12 mouse cellular contexts compared by ENCODE assay signal in the genomic region with DNA sequence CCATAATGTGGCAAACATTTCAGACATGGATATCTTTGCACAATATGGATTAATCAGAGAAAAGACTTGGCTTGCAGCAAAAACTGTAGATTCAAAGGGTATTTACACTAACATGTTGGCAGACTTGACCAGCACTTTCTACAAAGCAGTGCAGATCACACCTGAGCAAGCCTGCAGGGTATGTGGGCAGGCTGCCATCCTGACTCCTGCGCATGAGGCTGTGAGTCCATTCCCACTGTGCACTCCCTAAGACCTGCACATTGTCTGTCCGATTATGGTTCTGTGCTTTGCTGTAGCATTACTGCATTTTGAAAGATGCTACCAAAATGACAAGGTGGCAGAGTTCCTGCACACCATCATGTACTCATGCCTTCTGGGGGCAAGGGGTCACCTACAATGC.
"Had no signal": no experiment of that assay in that cellular context is flagged by ENCODE, and none has a peak within 500 bp of the region (broad histone marks: within the 10 kb centered on the region; RNA-seq: fewer than 3 reads in every experiment).

No protein-coding gene starts in this region.

- H3K36me3 ChIP-seq: kidney, embryonic 15.5 days; limb, embryonic 12.5 days; liver, embryonic 13.5 days; neural tube, embryonic 15.5 days had no signal

- H3K27me3 ChIP-seq: kidney, embryonic 15.5 days; limb, embryonic 12.5 days; liver, embryonic 13.5 days; neural tube, embryonic 15.5 days had no signal

- DNase-seq: kidney, postnatal 25 days; liver; liver, embryonic 13.5 days; lung, adult 18-20 months; midbrain, embryonic 14.5 days; right cerebral cortex, postnatal 4 days; spleen, adult 18-20 months; thymus, postnatal 36 days had no signal

- H3K4me1 ChIP-seq: liver, embryonic 13.5 days had no signal

- H3K27ac ChIP-seq: kidney, embryonic 15.5 days; limb, embryonic 12.5 days; liver, embryonic 13.5 days; neural tube, embryonic 15.5 days had no signal

- H3K4me2 ChIP-seq: kidney, embryonic 15.5 days; limb, embryonic 12.5 days; liver, embryonic 13.5 days; neural tube, embryonic 15.5 days had no signal

- H3K9me3 ChIP-seq: kidney, embryonic 15.5 days; limb, embryonic 12.5 days; liver, embryonic 13.5 days; neural tube, embryonic 15.5 days had no signal

- H3K4me3 ChIP-seq: kidney, embryonic 15.5 days; limb, embryonic 12.5 days; liver, embryonic 13.5 days; myocyte; neural tube, embryonic 15.5 days had no signal

- H3K9ac ChIP-seq: kidney, embryonic 15.5 days; limb, embryonic 12.5 days; liver, embryonic 13.5 days; neural tube, embryonic 15.5 days had no signal
